Mouse (Mus musculus): ENCODE data around the gene Camta2. TPM values are rescaled to one million over a fixed set of nuclear protein-coding genes. Genes with fewer than 3 reads are reported as not detected.

Gene Camta2
- polyA plus RNA-seq (2015; fragmentation: Nextera tagmentation; extraction: Ambion mirVana) = 6.5 and 7.9 TPM in 2 replicates

DNA sequence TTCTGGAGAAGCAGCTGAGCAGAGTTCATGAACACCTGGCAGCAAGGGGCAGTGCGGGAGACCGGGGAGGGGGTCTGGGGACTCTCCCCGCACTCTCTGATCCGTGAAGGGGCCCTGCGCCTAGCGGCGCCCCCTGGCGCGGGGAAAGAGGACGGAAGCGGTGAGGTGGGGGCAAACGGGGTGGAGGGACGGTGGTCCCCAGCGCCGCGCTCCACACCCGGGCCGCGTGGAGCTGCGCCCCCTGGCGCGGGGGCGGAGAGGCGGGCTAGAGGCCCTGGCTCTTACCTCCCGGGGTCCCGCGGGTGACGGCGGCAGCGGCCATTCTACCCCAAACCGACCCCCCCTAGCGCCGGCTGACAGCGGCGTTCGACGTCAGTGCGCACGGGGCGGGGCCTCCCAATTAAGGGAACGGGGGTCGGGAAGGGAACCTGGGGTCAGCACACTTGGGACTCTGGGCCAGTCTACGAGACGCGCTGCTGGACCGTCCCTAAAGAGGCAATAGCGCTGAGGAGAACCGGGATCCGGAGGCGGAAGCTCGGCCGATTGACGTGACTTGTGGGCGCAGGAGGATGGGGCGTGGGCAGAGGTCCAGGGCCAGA lies at the start of gene Camta2:
Gene Camta2, minus strand, starts transcription at position 505 of the 599 bp plus-strand sequence.
- ATAC-seq (ENCODE audit: low FRiP score, low TSS enrichment) (peak; percentile 83), DNase-seq (ENCODE audit: low spot score) (peak; percentile 80)
- peak within 1 kb of the TSS; percentile 94 for H3K4me2 ChIP-seq (replicated peaks; ENCODE audit: low read depth)
- H3K4me3 ChIP-seq (ENCODE audit: low read depth, low read length) = peak within 1 kb of the TSS; percentile 85
- H3K4me1 ChIP-seq (replicated peaks; ENCODE audit: control insufficient read depth, insufficient read depth) = 0 out of 2 replicates have a peak, but pooled peaks cover 4% of the 10 kb centered on the region
- no peaks in the 10 kb centered on the region for H3K27me3 ChIP-seq (ENCODE audit: control insufficient read depth, insufficient read depth, low read length)
- peaks cover 8% of the 10 kb centered on the region; the same call in 1 of the 2 replicates for H3K36me3 ChIP-seq (ENCODE audit: control insufficient read depth, insufficient read depth, low read length)
- peak within 1 kb of the TSS; percentile 87 for H3K9ac ChIP-seq (ENCODE audit: low read length)
- H3K9me3 ChIP-seq (ENCODE audit: control insufficient read depth, low read length) = no peaks in the 10 kb centered on the region
- H3K27ac ChIP-seq (replicated peaks) = peak within 1 kb of the TSS; percentile 95
- WGBS = under 1% methylated on average over 48 of the region's 55 CpGs
- TF ChIP-seq EP300 (optimal IDR thresholded peaks at IDR 0.05) = no peak
- TF ChIP-seq CTCF (IDR thresholded peaks at IDR 0.05; ENCODE audit: low read depth) = peak; percentile 65

DNA sequence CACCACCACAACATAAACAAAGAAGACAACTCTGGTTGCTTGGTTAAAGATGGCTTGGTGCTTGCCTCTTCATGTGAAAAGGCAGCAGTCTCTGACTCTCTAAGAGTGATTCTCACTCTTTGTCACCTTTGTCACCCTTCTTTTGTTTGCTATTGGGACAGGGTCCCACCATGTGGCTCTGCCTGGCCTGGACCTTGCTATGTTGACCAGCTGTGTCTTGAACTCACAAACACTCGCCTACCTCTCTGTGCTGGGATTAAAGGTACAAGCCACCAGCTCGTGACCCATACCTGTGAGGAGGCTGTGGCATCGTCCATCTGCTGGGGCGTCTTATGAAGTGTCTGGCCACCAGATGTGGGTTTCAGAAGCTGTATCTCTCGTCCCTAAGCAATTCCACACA lies 45.4 kb upstream of the Camta2 start:
- no peak overlapping the region for H3K4me2 ChIP-seq (replicated peaks; ENCODE audit: low read depth)
- WGBS = 54% methylated on average over 5 of the region's 5 CpGs
- no peak overlapping the region for H3K9ac ChIP-seq (ENCODE audit: low read length)
- H3K4me3 ChIP-seq (ENCODE audit: low read depth, low read length) = no peak overlapping the region
- no peaks in the 10 kb centered on the region for H3K4me1 ChIP-seq (replicated peaks; ENCODE audit: control insufficient read depth, insufficient read depth)
- no peaks in the 10 kb centered on the region for H3K9me3 ChIP-seq (ENCODE audit: control insufficient read depth, low read length)
- ATAC-seq (ENCODE audit: low FRiP score, low TSS enrichment) (no peak), DNase-seq (ENCODE audit: low spot score) (no peak)
- H3K27me3 ChIP-seq (ENCODE audit: control insufficient read depth, insufficient read depth, low read length) = no peaks in the 10 kb centered on the region
- TF ChIP-seq EP300 (optimal IDR thresholded peaks at IDR 0.05) = no peak
- TF ChIP-seq CTCF (IDR thresholded peaks at IDR 0.05; ENCODE audit: low read depth) = no peak
- no peaks in the 10 kb centered on the region; the same call in 1 of the 2 replicates for H3K36me3 ChIP-seq (ENCODE audit: control insufficient read depth, insufficient read depth, low read length)
- no peak overlapping the region for H3K27ac ChIP-seq (replicated peaks)

DNA sequence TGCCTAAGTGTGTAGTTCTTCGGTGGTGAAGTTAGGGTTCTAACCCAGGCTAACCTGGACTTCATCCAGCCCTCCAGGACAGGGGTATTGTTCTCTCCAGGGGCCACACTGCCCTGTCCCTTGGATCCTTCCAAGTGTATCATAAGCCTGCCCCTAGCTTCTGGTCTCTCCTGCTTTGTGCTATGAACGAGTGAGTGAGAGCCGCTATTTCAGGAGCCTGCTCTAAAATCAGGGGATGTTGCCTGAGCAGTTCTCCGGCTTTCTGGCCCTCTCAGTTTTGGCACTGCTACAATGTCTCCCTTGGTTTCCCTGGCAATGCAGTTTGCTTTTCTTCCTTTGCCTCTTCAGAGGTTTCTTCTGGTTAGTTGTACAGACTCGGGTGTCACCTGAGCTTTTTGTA lies 43.3 kb upstream of the Camta2 start:
- no peak for TF ChIP-seq CTCF (IDR thresholded peaks at IDR 0.05; ENCODE audit: low read depth)
- TF ChIP-seq EP300 (optimal IDR thresholded peaks at IDR 0.05) = no peak
- DNase-seq (ENCODE audit: low spot score) = no peak
- H3K4me1 ChIP-seq (replicated peaks; ENCODE audit: control insufficient read depth, insufficient read depth) = no peaks in the 10 kb centered on the region
- H3K27me3 ChIP-seq (ENCODE audit: control insufficient read depth, insufficient read depth, low read length) = no peaks in the 10 kb centered on the region
- ATAC-seq (ENCODE audit: low FRiP score, low TSS enrichment) = no peak
- H3K9ac ChIP-seq (ENCODE audit: low read length) = no peak overlapping the region
- H3K4me2 ChIP-seq (replicated peaks; ENCODE audit: low read depth) = no peak overlapping the region
- H3K27ac ChIP-seq (replicated peaks) = no peak overlapping the region
- H3K4me3 ChIP-seq (ENCODE audit: low read depth, low read length) = no peak overlapping the region
- WGBS = 52% methylated on average over 5 of the region's 5 CpGs
- peaks cover 9% of the 10 kb centered on the region; the same call in 1 of the 2 replicates for H3K36me3 ChIP-seq (ENCODE audit: control insufficient read depth, insufficient read depth, low read length)
- H3K9me3 ChIP-seq (ENCODE audit: control insufficient read depth, low read length) = no peaks in the 10 kb centered on the region

DNA sequence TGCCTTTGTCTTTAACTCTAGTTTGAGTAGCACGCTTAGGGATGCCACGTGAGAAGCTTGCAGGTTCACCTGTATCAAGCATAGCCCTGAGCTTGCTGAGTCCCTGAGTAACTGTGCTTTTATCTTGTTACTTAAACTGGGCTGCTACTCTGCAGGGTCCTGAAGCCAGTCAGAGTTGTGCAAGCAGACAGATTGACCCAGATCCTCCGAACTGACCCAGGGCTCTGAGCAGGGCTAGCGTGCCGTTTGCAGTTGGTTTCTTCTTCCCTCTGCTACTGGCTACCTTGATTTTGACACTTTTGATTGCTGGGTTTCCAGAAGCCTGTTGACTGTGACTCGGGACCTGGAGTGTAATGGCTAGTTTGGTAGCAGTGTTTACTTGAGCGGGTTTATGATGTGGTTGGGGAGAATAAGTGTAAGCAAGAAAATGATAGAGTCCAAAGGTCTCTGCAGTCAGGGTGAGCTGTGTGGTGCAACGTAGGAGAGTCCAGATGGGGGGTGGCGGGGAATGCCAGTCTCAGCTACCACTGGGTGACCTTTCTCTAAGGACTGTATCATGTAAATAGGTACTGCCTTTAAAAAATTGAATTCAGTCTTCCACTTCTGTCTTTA lies 42.6 kb upstream of the Camta2 start:
- Histone ChIP-seq H3K4me1 (replicated peaks; ENCODE audit: control insufficient read depth, insufficient read depth) (no peaks in the 10 kb centered on the region), H3K27me3 (ENCODE audit: control insufficient read depth, insufficient read depth, low read length) (no peaks in the 10 kb centered on the region), H3K36me3 (ENCODE audit: control insufficient read depth, insufficient read depth, low read length) (peaks cover 14% of the 10 kb centered on the region; the same call in 1 of the 2 replicates), H3K4me2 (replicated peaks; ENCODE audit: low read depth) (no peak overlapping the region), H3K9ac (ENCODE audit: low read length) (no peak overlapping the region), H3K9me3 (ENCODE audit: control insufficient read depth, low read length) (no peaks in the 10 kb centered on the region), H3K4me3 (ENCODE audit: low read depth, low read length) (no peak overlapping the region), H3K27ac (replicated peaks) (no peak overlapping the region)
- no peak for TF ChIP-seq EP300 (optimal IDR thresholded peaks at IDR 0.05)
- no peak for TF ChIP-seq CTCF (IDR thresholded peaks at IDR 0.05; ENCODE audit: low read depth)
- peak; percentile 55; the same call in 1 of the 2 replicates for ATAC-seq (ENCODE audit: low FRiP score, low TSS enrichment)
- peak; percentile 37 for DNase-seq (ENCODE audit: low spot score)
- WGBS = 58% methylated on average over 9 of the region's 9 CpGs

DNA sequence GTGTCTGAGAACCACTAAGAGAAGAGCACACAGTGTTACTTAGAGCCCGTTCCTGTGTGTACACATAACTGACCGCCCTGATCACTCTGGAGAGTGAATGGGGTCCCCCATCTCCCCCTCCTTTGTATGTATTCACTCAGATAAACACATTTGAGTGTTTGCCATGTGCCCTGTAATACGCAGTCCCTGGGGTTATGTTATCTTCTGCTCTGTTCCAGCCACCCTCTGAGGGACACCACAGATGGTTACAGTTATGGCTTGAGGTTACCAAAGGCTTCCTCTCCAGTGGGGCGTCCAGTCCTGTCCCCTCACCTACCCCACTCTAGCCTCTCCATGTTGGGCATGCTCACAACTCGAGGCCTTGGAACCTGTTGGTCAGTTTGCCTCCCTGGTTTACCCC lies 39.5 kb upstream of the Camta2 start:
- no peaks in the 10 kb centered on the region for H3K9me3 ChIP-seq (ENCODE audit: control insufficient read depth, low read length)
- TF ChIP-seq EP300 (optimal IDR thresholded peaks at IDR 0.05) (no peak), CTCF (IDR thresholded peaks at IDR 0.05; ENCODE audit: low read depth) (no peak)
- H3K4me1 ChIP-seq (replicated peaks; ENCODE audit: control insufficient read depth, insufficient read depth) = no peaks in the 10 kb centered on the region
- H3K4me2 ChIP-seq (replicated peaks; ENCODE audit: low read depth) = no peak overlapping the region
- H3K27ac ChIP-seq (replicated peaks) = no peak overlapping the region
- 71% methylated on average over 5 of the region's 5 CpGs for whole genome bisulfite sequencing
- H3K27me3 ChIP-seq (ENCODE audit: control insufficient read depth, insufficient read depth, low read length) = no peaks in the 10 kb centered on the region
- H3K36me3 ChIP-seq (ENCODE audit: control insufficient read depth, insufficient read depth, low read length) = peaks cover 32% of the 10 kb centered on the region
- no peak for DNase-seq (ENCODE audit: low spot score)
- no peak for ATAC-seq (ENCODE audit: low FRiP score, low TSS enrichment)
- no peak overlapping the region for H3K9ac ChIP-seq (ENCODE audit: low read length)
- H3K4me3 ChIP-seq (ENCODE audit: low read depth, low read length) = no peak overlapping the region

DNA sequence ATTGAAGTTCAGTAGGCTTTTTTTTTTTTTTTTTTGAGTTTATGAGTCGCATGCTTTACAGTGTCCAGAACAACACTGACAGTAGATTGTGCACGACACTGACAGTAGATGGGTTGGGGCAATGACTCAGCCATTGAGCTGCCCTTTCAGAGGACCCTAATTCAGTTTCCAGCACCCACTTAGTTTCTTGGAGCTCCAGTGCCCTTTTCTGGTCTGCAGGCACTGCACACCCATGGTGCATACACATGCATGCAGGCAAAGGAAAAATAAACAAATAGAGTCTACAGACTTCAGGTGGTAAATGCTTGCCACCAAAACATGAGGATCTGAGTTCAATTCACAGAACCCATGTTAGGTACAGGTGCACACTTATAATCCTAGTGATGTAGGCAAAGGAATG lies 38.7 kb upstream of the Camta2 start:
- no peak for ATAC-seq (ENCODE audit: low FRiP score, low TSS enrichment)
- 84% methylated on average over 2 of the region's 2 CpGs for WGBS

More for the DNA sequence above, 38.7 kb upstream of the Camta2 start:
- H3K9ac ChIP-seq (ENCODE audit: low read length) = no peak overlapping the region
- no peak for DNase-seq (ENCODE audit: low spot score)
- H3K27ac ChIP-seq (replicated peaks) = no peak overlapping the region
- H3K4me1 ChIP-seq (replicated peaks; ENCODE audit: control insufficient read depth, insufficient read depth) = no peaks in the 10 kb centered on the region
- no peak for TF ChIP-seq EP300 (optimal IDR thresholded peaks at IDR 0.05)
- TF ChIP-seq CTCF (IDR thresholded peaks at IDR 0.05; ENCODE audit: low read depth) = no peak
- H3K27me3 ChIP-seq (ENCODE audit: control insufficient read depth, insufficient read depth, low read length) = no peaks in the 10 kb centered on the region
- H3K4me2 ChIP-seq (replicated peaks; ENCODE audit: low read depth) = no peak overlapping the region
- H3K4me3 ChIP-seq (ENCODE audit: low read depth, low read length) = no peak overlapping the region
- H3K9me3 ChIP-seq (ENCODE audit: control insufficient read depth, low read length) = no peaks in the 10 kb centered on the region
- H3K36me3 ChIP-seq (ENCODE audit: control insufficient read depth, insufficient read depth, low read length) = peaks cover 32% of the 10 kb centered on the region
